Mouse (Mus musculus): ENCODE results near the gene Cog2. TPM values are rescaled to one million over a fixed set of nuclear protein-coding genes. Genes with fewer than 3 reads are reported as not detected.

Gene Cog2
- polyA plus RNA-seq, 1 experiment from 2014 or later, result 36.9 TPM

- 85% methylated on average over 6 of the region's 6 CpGs for WGBS
- no peak overlapping the region for H3K4me3 ChIP-seq (ENCODE audit: low read depth, low read length)
- no peak overlapping the region for H3K4me2 ChIP-seq (replicated peaks; ENCODE audit: low read depth, low read length)
- no peak for ATAC-seq (ENCODE audit: insufficient number of reproducible peaks, insufficient read depth, low FRiP score, low read depth)
- H3K9me3 ChIP-seq (ENCODE audit: control insufficient read depth, low read depth, low read length), result no peaks in the 10 kb centered on the region
- H3K9ac ChIP-seq (replicated peaks; ENCODE audit: low read depth, low read length), result no peak overlapping the region
- no peaks in the 10 kb centered on the region for H3K27me3 ChIP-seq (ENCODE audit: control insufficient read depth, insufficient read depth, low read length)
- no peak overlapping the region for H3K27ac ChIP-seq (ENCODE audit: low read length)
- no peaks in the 10 kb centered on the region for H3K4me1 ChIP-seq (ENCODE audit: control insufficient read depth, insufficient read depth, low read length)
- H3K36me3 ChIP-seq (ENCODE audit: control insufficient read depth, insufficient read depth, low read length), result no peaks in the 10 kb centered on the region
Measured at GRCm38 (mm10) chr8:124489786-124490185, 30.8 kb upstream of the Cog2 start.

- Histone ChIP-seq H3K4me2 (replicated peaks; ENCODE audit: low read depth, low read length) (no peak overlapping the region), H3K4me3 (ENCODE audit: low read depth, low read length) (no peak overlapping the region), H3K27me3 (ENCODE audit: control insufficient read depth, insufficient read depth, low read length) (no peaks in the 10 kb centered on the region), H3K9me3 (ENCODE audit: control insufficient read depth, low read depth, low read length) (no peaks in the 10 kb centered on the region), H3K9ac (replicated peaks; ENCODE audit: low read depth, low read length) (no peak overlapping the region), H3K27ac (ENCODE audit: low read length) (no peak overlapping the region), H3K36me3 (ENCODE audit: control insufficient read depth, insufficient read depth, low read length) (no peaks in the 10 kb centered on the region), H3K4me1 (ENCODE audit: control insufficient read depth, insufficient read depth, low read length) (no peaks in the 10 kb centered on the region)
- ATAC-seq (ENCODE audit: insufficient number of reproducible peaks, insufficient read depth, low FRiP score, low read depth), result no peak
- 70% methylated on average over 3 of the region's 3 CpGs for WGBS
Measured at GRCm38 (mm10) chr8:124494397-124494796, 26.2 kb upstream of the Cog2 start.

- 81% methylated on average over 15 of the region's 15 CpGs for WGBS
- Histone ChIP-seq H3K36me3 (ENCODE audit: control insufficient read depth, insufficient read depth, low read length) (no peaks in the 10 kb centered on the region), H3K9ac (replicated peaks; ENCODE audit: low read depth, low read length) (no peak overlapping the region), H3K4me2 (replicated peaks; ENCODE audit: low read depth, low read length) (no peak overlapping the region), H3K9me3 (ENCODE audit: control insufficient read depth, low read depth, low read length) (no peaks in the 10 kb centered on the region), H3K4me3 (ENCODE audit: low read depth, low read length) (no peak overlapping the region), H3K27ac (ENCODE audit: low read length) (no peak overlapping the region), H3K4me1 (ENCODE audit: control insufficient read depth, insufficient read depth, low read length) (no peaks in the 10 kb centered on the region), H3K27me3 (ENCODE audit: control insufficient read depth, insufficient read depth, low read length) (no peaks in the 10 kb centered on the region)
- ATAC-seq (ENCODE audit: insufficient number of reproducible peaks, insufficient read depth, low FRiP score, low read depth), result no peak
Measured at GRCm38 (mm10) chr8:124494955-124495354, 25.6 kb upstream of the Cog2 start.

GRCm38 (mm10) chr8:124495676-124496075 lies 24.9 kb upstream of the Cog2 start:
- no peaks in the 10 kb centered on the region for H3K36me3 ChIP-seq (ENCODE audit: control insufficient read depth, insufficient read depth, low read length)
- H3K4me1 ChIP-seq (ENCODE audit: control insufficient read depth, insufficient read depth, low read length), result no peaks in the 10 kb centered on the region
- no peak overlapping the region for H3K9ac ChIP-seq (replicated peaks; ENCODE audit: low read depth, low read length)
- ATAC-seq (ENCODE audit: insufficient number of reproducible peaks, insufficient read depth, low FRiP score, low read depth), result no peak
- WGBS, result 71% methylated on average over 11 of the region's 11 CpGs
- H3K27ac ChIP-seq (ENCODE audit: low read length), result no peak overlapping the region
- no peak overlapping the region for H3K4me3 ChIP-seq (ENCODE audit: low read depth, low read length)
- H3K27me3 ChIP-seq (ENCODE audit: control insufficient read depth, insufficient read depth, low read length), result no peaks in the 10 kb centered on the region
- no peak overlapping the region for H3K4me2 ChIP-seq (replicated peaks; ENCODE audit: low read depth, low read length)
- no peaks in the 10 kb centered on the region for H3K9me3 ChIP-seq (ENCODE audit: control insufficient read depth, low read depth, low read length)

- H3K27ac ChIP-seq (ENCODE audit: low read length), result no peak overlapping the region
- H3K9me3 ChIP-seq (ENCODE audit: control insufficient read depth, low read depth, low read length), result no peaks in the 10 kb centered on the region
- H3K9ac ChIP-seq (replicated peaks; ENCODE audit: low read depth, low read length), result no peak overlapping the region
- no peak for ATAC-seq (ENCODE audit: insufficient number of reproducible peaks, insufficient read depth, low FRiP score, low read depth)
- H3K4me1 ChIP-seq (ENCODE audit: control insufficient read depth, insufficient read depth, low read length), result no peaks in the 10 kb centered on the region
- H3K27me3 ChIP-seq (ENCODE audit: control insufficient read depth, insufficient read depth, low read length), result no peaks in the 10 kb centered on the region
- H3K36me3 ChIP-seq (ENCODE audit: control insufficient read depth, insufficient read depth, low read length), result no peaks in the 10 kb centered on the region
- H3K4me3 ChIP-seq (ENCODE audit: low read depth, low read length), result no peak overlapping the region
- H3K4me2 ChIP-seq (replicated peaks; ENCODE audit: low read depth, low read length), result no peak overlapping the region
- 72% methylated on average over 4 of the region's 4 CpGs for WGBS
Measured at GRCm38 (mm10) chr8:124496266-124496665, 24.3 kb upstream of the Cog2 start.

GRCm38 (mm10) chr8:124496871-124497270 lies 23.7 kb upstream of the Cog2 start:
- no peak overlapping the region for H3K4me3 ChIP-seq (ENCODE audit: low read depth, low read length)
- H3K4me2 ChIP-seq (replicated peaks; ENCODE audit: low read depth, low read length), result no peak overlapping the region
- 90% methylated on average over 5 of the region's 5 CpGs for WGBS
- H3K36me3 ChIP-seq (ENCODE audit: control insufficient read depth, insufficient read depth, low read length), result no peaks in the 10 kb centered on the region
- no peak overlapping the region for H3K9ac ChIP-seq (replicated peaks; ENCODE audit: low read depth, low read length)
- no peaks in the 10 kb centered on the region for H3K4me1 ChIP-seq (ENCODE audit: control insufficient read depth, insufficient read depth, low read length)
- no peaks in the 10 kb centered on the region for H3K9me3 ChIP-seq (ENCODE audit: control insufficient read depth, low read depth, low read length)
- H3K27me3 ChIP-seq (ENCODE audit: control insufficient read depth, insufficient read depth, low read length), result no peaks in the 10 kb centered on the region
- H3K27ac ChIP-seq (ENCODE audit: low read length), result no peak overlapping the region
- ATAC-seq (ENCODE audit: insufficient number of reproducible peaks, insufficient read depth, low FRiP score, low read depth), result no peak

- no peaks in the 10 kb centered on the region for H3K4me1 ChIP-seq (ENCODE audit: control insufficient read depth, insufficient read depth, low read length)
- no peak overlapping the region for H3K4me2 ChIP-seq (replicated peaks; ENCODE audit: low read depth, low read length)
- no peaks in the 10 kb centered on the region for H3K36me3 ChIP-seq (ENCODE audit: control insufficient read depth, insufficient read depth, low read length)
- no peaks in the 10 kb centered on the region for H3K27me3 ChIP-seq (ENCODE audit: control insufficient read depth, insufficient read depth, low read length)
- no peak for ATAC-seq (ENCODE audit: insufficient number of reproducible peaks, insufficient read depth, low FRiP score, low read depth)
- H3K9me3 ChIP-seq (ENCODE audit: control insufficient read depth, low read depth, low read length), result no peaks in the 10 kb centered on the region
- H3K4me3 ChIP-seq (ENCODE audit: low read depth, low read length), result no peak overlapping the region
- H3K27ac ChIP-seq (ENCODE audit: low read length), result no peak overlapping the region
- H3K9ac ChIP-seq (replicated peaks; ENCODE audit: low read depth, low read length), result no peak overlapping the region
Measured at GRCm38 (mm10) chr8:124498398-124498797, 22.2 kb upstream of the Cog2 start.

GRCm38 (mm10) chr8:124499236-124499937 lies 21.2 kb upstream of the Cog2 start:
- H3K4me2 ChIP-seq (replicated peaks; ENCODE audit: low read depth, low read length), result no peak overlapping the region
- H3K4me1 ChIP-seq (ENCODE audit: control insufficient read depth, insufficient read depth, low read length), result no peaks in the 10 kb centered on the region
- ATAC-seq (ENCODE audit: insufficient number of reproducible peaks, insufficient read depth, low FRiP score, low read depth), result 0 out of 2 replicates have a peak, but pooled peaks have one; percentile 23
- no peak overlapping the region for H3K27ac ChIP-seq (ENCODE audit: low read length)
- H3K4me3 ChIP-seq (ENCODE audit: low read depth, low read length), result no peak overlapping the region
- no peaks in the 10 kb centered on the region for H3K27me3 ChIP-seq (ENCODE audit: control insufficient read depth, insufficient read depth, low read length)
- H3K9ac ChIP-seq (replicated peaks; ENCODE audit: low read depth, low read length), result no peak overlapping the region
- no peaks in the 10 kb centered on the region for H3K9me3 ChIP-seq (ENCODE audit: control insufficient read depth, low read depth, low read length)
- H3K36me3 ChIP-seq (ENCODE audit: control insufficient read depth, insufficient read depth, low read length), result no peaks in the 10 kb centered on the region
- WGBS, result 51% methylated on average over 7 of the region's 7 CpGs

GRCm38 (mm10) chr8:124499938-124500239 lies 20.7 kb upstream of the Cog2 start:
- H3K9me3 ChIP-seq (ENCODE audit: control insufficient read depth, low read depth, low read length), result no peaks in the 10 kb centered on the region
- no peaks in the 10 kb centered on the region for H3K4me1 ChIP-seq (ENCODE audit: control insufficient read depth, insufficient read depth, low read length)
- no peak overlapping the region for H3K4me2 ChIP-seq (replicated peaks; ENCODE audit: low read depth, low read length)
- 0 out of 2 replicates have a peak, but pooled peaks have one; percentile 49 for ATAC-seq (ENCODE audit: insufficient number of reproducible peaks, insufficient read depth, low FRiP score, low read depth)
- no peak overlapping the region for H3K9ac ChIP-seq (replicated peaks; ENCODE audit: low read depth, low read length)
- H3K27me3 ChIP-seq (ENCODE audit: control insufficient read depth, insufficient read depth, low read length), result no peaks in the 10 kb centered on the region
- H3K36me3 ChIP-seq (ENCODE audit: control insufficient read depth, insufficient read depth, low read length), result no peaks in the 10 kb centered on the region
- H3K4me3 ChIP-seq (ENCODE audit: low read depth, low read length), result no peak overlapping the region
- WGBS, result 70% methylated on average over 5 of the region's 5 CpGs
- no peak overlapping the region for H3K27ac ChIP-seq (ENCODE audit: low read length)
